Mouse (Mus musculus): ENCODE measurements at regions not wholly inside any gene's neighbourhood (a gene's known extent, or its start where the extent isn't known, plus 50 kb on each side); places are given as distances from the start of the nearest gene placed in this dataset.

- no peak for DNase-seq
Observed at GRCm38 (mm10) chr1:27642118-27642517, 954.9 kb upstream of the 4931408C20Rik start.

DNA sequence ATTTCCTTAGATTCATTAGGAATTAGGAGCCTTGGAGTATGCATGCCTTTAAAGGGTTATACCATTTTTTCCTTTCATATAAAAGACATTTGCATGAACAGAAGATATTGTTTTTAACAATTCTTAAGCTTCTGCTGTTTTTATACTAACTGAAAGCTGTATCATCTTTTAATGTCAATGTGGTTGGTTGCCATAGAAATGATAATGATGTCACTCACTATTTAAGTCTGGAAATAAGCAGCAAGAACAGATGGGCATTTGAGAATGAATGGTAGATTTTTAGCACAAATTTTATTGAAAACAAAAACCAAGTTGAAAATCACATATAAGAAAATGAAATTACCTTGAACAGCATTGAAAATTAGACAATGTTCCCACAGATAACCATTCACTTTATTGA, 941.8 kb upstream of the 4931408C20Rik start:
- no peak for DNase-seq

GRCm38 (mm10) chr1:27616250-27616649, 929.0 kb upstream of the 4931408C20Rik start:
- DNase-seq = no peak

DNA sequence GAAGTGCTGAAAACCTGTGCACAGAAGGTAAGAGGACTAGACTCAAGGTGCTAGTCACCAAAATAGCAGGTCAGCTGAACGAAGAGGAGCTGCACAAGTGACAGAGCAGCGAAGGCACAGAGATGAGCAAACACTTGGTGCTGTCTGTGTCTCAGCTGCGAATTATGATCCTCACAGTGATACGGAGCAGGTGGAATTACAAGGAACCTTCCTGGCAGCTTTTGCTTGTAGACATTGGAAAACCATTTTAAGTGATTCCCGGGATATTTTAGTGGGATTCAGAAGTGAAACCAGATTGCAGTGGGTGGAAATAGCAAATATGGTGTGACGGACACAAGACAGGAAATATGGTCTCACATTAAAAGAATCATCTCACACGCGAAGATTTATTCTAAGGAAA, 921.3 kb upstream of the 4931408C20Rik start:
- no peak for DNase-seq

GRCm38 (mm10) chr1:27578776-27579175, 891.5 kb upstream of the 4931408C20Rik start:
- DNase-seq = peak; percentile 6

DNA sequence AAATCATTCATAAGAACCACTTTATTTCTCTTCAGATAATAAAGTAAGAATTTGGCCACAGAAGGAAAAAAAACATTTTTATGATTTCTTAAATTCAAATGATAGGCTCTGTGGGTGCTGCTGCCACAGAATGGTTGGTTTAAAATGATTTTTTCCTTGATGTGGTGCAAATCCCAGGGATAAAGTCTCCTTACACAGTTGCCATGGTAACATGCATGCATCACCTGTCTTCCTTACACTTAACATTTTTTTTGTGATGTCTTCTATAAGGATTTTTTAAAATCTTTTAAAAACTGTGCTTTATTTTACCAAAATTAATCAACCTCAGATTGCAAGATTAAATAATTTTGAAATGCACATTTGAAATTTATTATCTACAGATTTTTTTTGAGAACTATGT, 872.2 kb upstream of the 4931408C20Rik start:
- DNase-seq = no peak

- DNase-seq = no peak
Observed at GRCm38 (mm10) chr1:27510787-27511395, 823.6 kb upstream of the 4931408C20Rik start.

- DNase-seq = no peak
Observed at GRCm38 (mm10) chr1:27503807-27504206, 816.5 kb upstream of the 4931408C20Rik start.

DNA sequence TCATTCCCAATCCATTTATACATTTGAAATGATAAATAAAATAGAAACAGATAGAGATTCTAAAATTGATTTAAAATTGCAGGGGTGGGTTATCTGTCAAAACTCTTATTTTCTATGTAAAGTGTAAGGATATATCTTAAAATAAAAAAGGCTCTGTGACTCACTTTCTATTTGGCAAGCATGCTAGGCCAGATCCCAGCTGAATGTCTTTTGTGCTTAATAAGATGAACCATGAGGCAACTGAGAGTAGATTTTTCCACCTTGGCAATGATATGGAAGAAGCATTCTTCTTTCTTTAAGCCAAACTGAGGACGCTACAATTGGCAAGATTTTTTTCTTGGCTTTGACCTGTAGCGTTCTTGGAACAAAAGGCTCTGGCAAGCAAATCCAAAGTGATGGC, 791.7 kb upstream of the 4931408C20Rik start:
- no peak for DNase-seq

DNA sequence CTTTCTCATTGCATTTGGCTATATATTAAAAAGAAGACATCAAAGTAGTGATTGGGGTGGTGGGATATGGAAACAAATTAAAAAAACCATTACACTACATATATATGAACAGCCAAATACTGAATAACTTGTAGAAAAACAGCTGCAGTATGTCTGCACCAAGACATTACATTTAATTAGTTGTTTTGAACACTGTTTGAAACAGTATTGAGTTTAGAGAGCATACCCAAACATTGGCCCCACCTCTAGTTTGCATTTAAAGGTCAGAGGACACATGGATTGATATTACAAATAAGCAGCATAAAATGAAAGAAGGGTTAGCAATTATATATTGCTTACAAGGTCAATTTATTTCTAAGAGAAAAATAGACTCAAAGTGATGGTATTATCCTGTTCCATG, 758.8 kb upstream of the 4931408C20Rik start:
- no peak for DNase-seq
